Mouse (Mus musculus) heart, adult 2 months (tissue): Measurements from ENCODE around the gene Gm48551.

Experiments
- CTCF ChIP-seq: fragments of 200-600 bp; IDR thresholded peaks from 2 replicates; pipeline ENCODE4 v1.8.1; 2022; ENCODE audit warnings: antibody characterized with exemption, mild to moderate bottlenecking, moderate library complexity
- EP300 ChIP-seq: fragments of 200-500 bp; IDR thresholded peaks from 2 replicates; pipeline ENCODE4 v1.6.1; 2011; ENCODE audit warnings: low read depth, low read length, control low read depth; ENCODE audit not compliant: insufficient read depth
- POLR2A ChIP-seq: fragments of 200-500 bp; IDR thresholded peaks from 2 replicates; pipeline ENCODE4 v1.6.1; 2011; ENCODE audit warnings: mild to moderate bottlenecking, low read depth, low read length, control low read depth; ENCODE audit not compliant: insufficient read depth

GRCm38 (mm10) chr10:81408871-81409291 is 24.6 kb downstream of the Gm48551 start:
- TF ChIP-seq POLR2A (no peak; the same call in 1 of the 2 replicates), CTCF (peak; percentile 99), EP300 (peak; percentile 97; the same call in 1 of the 2 replicates)
